Mouse (Mus musculus): Measurements from ENCODE around the gene Hist2h2aa1.
A peak's percentile ranks its signal among the peaks of the same experiment; 100 is the strongest.
"Not testable (repeated sequence)": the region's sequence is repeated elsewhere in the genome, so short reads cannot be mapped to it uniquely, and the experiment has no call there.

The Hist2h2aa1 gene

GRCm38 (mm10) chr3:96254683-96255355 is 9.5 kb downstream of the Hist2h2aa1 start:
- DNase-seq (ENCODE audit: low spot score) = no peak

- DNase-seq (ENCODE audit: low spot score) = no peak
Measured at GRCm38 (mm10) chr3:96255926-96256593, 10.8 kb downstream of the Hist2h2aa1 start.

- no peak for DNase-seq (ENCODE audit: low spot score)
Measured at GRCm38 (mm10) chr3:96257190-96257589, 11.9 kb downstream of the Hist2h2aa1 start.

- no peak for DNase-seq (ENCODE audit: low spot score)
Measured at GRCm38 (mm10) chr3:96260220-96260619, 14.9 kb downstream of the Hist2h2aa1 start.

- peak; percentile 31 for DNase-seq (ENCODE audit: low spot score)
Measured at GRCm38 (mm10) chr3:96261623-96262022, 16.3 kb downstream of the Hist2h2aa1 start.

GRCm38 (mm10) chr3:96262216-96262875 is 17.0 kb downstream of the Hist2h2aa1 start:
- DNase-seq (ENCODE audit: low spot score) = peak; percentile 91

- DNase-seq (ENCODE audit: low spot score) = peak; percentile 98
Measured at GRCm38 (mm10) chr3:96262979-96263550, 17.8 kb downstream of the Hist2h2aa1 start, which contains the start of gene Hist2h4. Gene Hist2h4, minus strand, starts transcription at chr3:96263311.

GRCm38 (mm10) chr3:96263558-96264403 is 18.5 kb downstream of the Hist2h2aa1 start:
- no peak for DNase-seq (ENCODE audit: low spot score)

- DNase-seq (ENCODE audit: low spot score) = peak; percentile 45
Measured at GRCm38 (mm10) chr3:96264404-96264949, 19.2 kb downstream of the Hist2h2aa1 start.

GRCm38 (mm10) chr3:96266132-96266710 is 20.9 kb downstream of the Hist2h2aa1 start:
- no peak for DNase-seq (ENCODE audit: low spot score)

- no peak for DNase-seq (ENCODE audit: low spot score)
Measured at GRCm38 (mm10) chr3:96267541-96267940, 22.2 kb downstream of the Hist2h2aa1 start.

- peak; percentile 89 for DNase-seq (ENCODE audit: low spot score)
Measured at GRCm38 (mm10) chr3:96268051-96268775, 22.9 kb downstream of the Hist2h2aa1 start, which contains the start of gene Hist2h3b. Gene Hist2h3b, plus strand, starts transcription at chr3:96268654.

GRCm38 (mm10) chr3:96268776-96269378 is 23.6 kb downstream of the Hist2h2aa1 start:
- not testable (repeated sequence) for DNase-seq (ENCODE audit: low spot score)

- peak; percentile 98 for DNase-seq (ENCODE audit: low spot score)
Measured at GRCm38 (mm10) chr3:96269511-96270474, 24.5 kb downstream of the Hist2h2aa1 start, which contains the start of gene Hist2h2bb. Gene Hist2h2bb, plus strand, starts transcription at chr3:96269752.

- DNase-seq (ENCODE audit: low spot score) = peak; percentile 46
Measured at GRCm38 (mm10) chr3:96273591-96274465, 28.5 kb downstream of the Hist2h2aa1 start.

GRCm38 (mm10) chr3:96277428-96277799 is 32.1 kb downstream of the Hist2h2aa1 start:
- peak; percentile 71 for DNase-seq (ENCODE audit: low spot score)
